Mouse (Mus musculus) left cerebral cortex, adult 2 months (tissue): ENCODE measurements at regions not wholly inside any gene's neighbourhood (a gene's known extent, or its start where the extent isn't known, plus 50 kb on each side); places are given as distances from the start of the nearest gene placed in this dataset.

Experiments used
- DNase-seq, 2 experiments: peaks; one replicate each; pipeline ENCODE4 v3.0.0; 2021 to 2022; ENCODE audit warnings: low spot score in 2 of 2, mixed read lengths in 1 of 2; ENCODE audit errors: extremely low spot score in 1 of 2
- H3K27ac ChIP-seq: fragments of 200-600 bp; 2 replicates; pipeline ENCODE4 v1.8.1; 2022
- H3K4me3 ChIP-seq: fragments of 200-600 bp; 2 replicates; pipeline ENCODE4 v1.8.1; 2022
- CTCF ChIP-seq: fragments of 200-600 bp; IDR thresholded peaks from 2 replicates; pipeline ENCODE4 v1.8.1; 2022; ENCODE audit warnings: antibody characterized with exemption, mild to moderate bottlenecking, moderate library complexity
- intact Hi-C: fragments of 180-260 bp; cut with DNase I; formaldehyde crosslinking; loops from one replicate; pipeline ENCODE4 v1.15.1; 2025

- no peak for TF ChIP-seq CTCF
- intact Hi-C loops, result no loop called here
- no peak overlapping the region for H3K27ac ChIP-seq
- DNase-seq, result no peak
- H3K4me3 ChIP-seq, result no peak overlapping the region
These were observed 165.8 kb upstream of the Mocs1 start for GRCm38 (mm10) chr17:49262394-49262793.

GRCm38 (mm10) chr17:49266343-49266742 is 161.8 kb upstream of the Mocs1 start:
- DNase-seq, result no peak
- no peak overlapping the region for H3K27ac ChIP-seq
- H3K4me3 ChIP-seq, result no peak overlapping the region
- intact Hi-C loops, result loop anchor here (1.0 kb wide), 1 partner anchor 134 kb away; no protein-coding TSS in a partner anchor
- TF ChIP-seq CTCF, result peak; percentile 53

- Histone ChIP-seq H3K27ac (no peak overlapping the region), H3K4me3 (no peak overlapping the region)
- no peak for DNase-seq
- TF ChIP-seq CTCF, result no peak
- intact Hi-C loops, result no loop called here
These were observed 158.2 kb upstream of the Mocs1 start for GRCm38 (mm10) chr17:49269943-49270342.

- no peak for DNase-seq
- TF ChIP-seq CTCF, result no peak
- Histone ChIP-seq H3K27ac (no peak overlapping the region), H3K4me3 (no peak overlapping the region)
- intact Hi-C loops, result no loop called here
These were observed 155.3 kb upstream of the Mocs1 start for GRCm38 (mm10) chr17:49272661-49273448.

- no peak for TF ChIP-seq CTCF
- no peak for DNase-seq
- Histone ChIP-seq H3K27ac (no peak overlapping the region), H3K4me3 (no peak overlapping the region)
- intact Hi-C loops, result no loop called here
These were observed 153.2 kb upstream of the Mocs1 start for GRCm38 (mm10) chr17:49274936-49275335.

GRCm38 (mm10) chr17:49275421-49275820 is 152.7 kb upstream of the Mocs1 start:
- no peak for DNase-seq
- no peak for TF ChIP-seq CTCF
- intact Hi-C loops, result no loop called here
- Histone ChIP-seq H3K27ac (no peak overlapping the region), H3K4me3 (no peak overlapping the region)

GRCm38 (mm10) chr17:49275916-49276315 is 152.2 kb upstream of the Mocs1 start:
- DNase-seq, result no peak
- TF ChIP-seq CTCF, result no peak
- Histone ChIP-seq H3K4me3 (no peak overlapping the region), H3K27ac (no peak overlapping the region)
- intact Hi-C loops, result no loop called here

GRCm38 (mm10) chr17:49278541-49278940 is 149.6 kb upstream of the Mocs1 start:
- Histone ChIP-seq H3K27ac (no peak overlapping the region), H3K4me3 (no peak overlapping the region)
- intact Hi-C loops, result no loop called here
- DNase-seq, result no peak
- TF ChIP-seq CTCF, result no peak

GRCm38 (mm10) chr17:49278973-49279727 is 149.0 kb upstream of the Mocs1 start:
- intact Hi-C loops, result no loop called here
- no peak for TF ChIP-seq CTCF
- no peak for DNase-seq
- H3K4me3 ChIP-seq, result no peak overlapping the region
- no peak overlapping the region for H3K27ac ChIP-seq

GRCm38 (mm10) chr17:49281344-49281743 is 146.8 kb upstream of the Mocs1 start:
- intact Hi-C loops, result no loop called here
- no peak overlapping the region for H3K27ac ChIP-seq
- TF ChIP-seq CTCF, result no peak

GRCm38 (mm10) chr17:49282498-49282897 is 145.7 kb upstream of the Mocs1 start:
- no peak overlapping the region for H3K4me3 ChIP-seq
- DNase-seq, result no peak
- peak; percentile 56 for TF ChIP-seq CTCF
- H3K27ac ChIP-seq, result no peak overlapping the region
- intact Hi-C loops, result no loop called here

More at GRCm38 (mm10) chr17:49281344-49281743, 146.8 kb upstream of the Mocs1 start:
- DNase-seq, result no peak
- no peak overlapping the region for H3K4me3 ChIP-seq

GRCm38 (mm10) chr17:49283491-49283890 is 144.7 kb upstream of the Mocs1 start:
- Histone ChIP-seq H3K27ac (no peak overlapping the region), H3K4me3 (no peak overlapping the region)
- TF ChIP-seq CTCF, result no peak
- DNase-seq, result no peak
- intact Hi-C loops, result no loop called here
